Mouse (Mus musculus) cortical plate, adult 2 months (tissue): ENCODE results near the gene Bhlha15.

Experiments
- CTCF ChIP-seq: fragments of 200-500 bp; IDR thresholded peaks from 2 replicates; pipeline ENCODE4 v1.5.1; 2011; ENCODE audit warnings: mild to moderate bottlenecking, control low read depth, low read length; ENCODE audit not compliant: insufficient read depth; ENCODE audit errors: extremely low read depth
- POLR2A ChIP-seq: fragments of 200-500 bp; IDR thresholded peaks from 2 replicates; pipeline ENCODE4 v1.6.1; 2011; ENCODE audit warnings: mild to moderate bottlenecking, low read length, control low read depth; ENCODE audit not compliant: insufficient read depth; ENCODE audit errors: extremely low read depth

DNA sequence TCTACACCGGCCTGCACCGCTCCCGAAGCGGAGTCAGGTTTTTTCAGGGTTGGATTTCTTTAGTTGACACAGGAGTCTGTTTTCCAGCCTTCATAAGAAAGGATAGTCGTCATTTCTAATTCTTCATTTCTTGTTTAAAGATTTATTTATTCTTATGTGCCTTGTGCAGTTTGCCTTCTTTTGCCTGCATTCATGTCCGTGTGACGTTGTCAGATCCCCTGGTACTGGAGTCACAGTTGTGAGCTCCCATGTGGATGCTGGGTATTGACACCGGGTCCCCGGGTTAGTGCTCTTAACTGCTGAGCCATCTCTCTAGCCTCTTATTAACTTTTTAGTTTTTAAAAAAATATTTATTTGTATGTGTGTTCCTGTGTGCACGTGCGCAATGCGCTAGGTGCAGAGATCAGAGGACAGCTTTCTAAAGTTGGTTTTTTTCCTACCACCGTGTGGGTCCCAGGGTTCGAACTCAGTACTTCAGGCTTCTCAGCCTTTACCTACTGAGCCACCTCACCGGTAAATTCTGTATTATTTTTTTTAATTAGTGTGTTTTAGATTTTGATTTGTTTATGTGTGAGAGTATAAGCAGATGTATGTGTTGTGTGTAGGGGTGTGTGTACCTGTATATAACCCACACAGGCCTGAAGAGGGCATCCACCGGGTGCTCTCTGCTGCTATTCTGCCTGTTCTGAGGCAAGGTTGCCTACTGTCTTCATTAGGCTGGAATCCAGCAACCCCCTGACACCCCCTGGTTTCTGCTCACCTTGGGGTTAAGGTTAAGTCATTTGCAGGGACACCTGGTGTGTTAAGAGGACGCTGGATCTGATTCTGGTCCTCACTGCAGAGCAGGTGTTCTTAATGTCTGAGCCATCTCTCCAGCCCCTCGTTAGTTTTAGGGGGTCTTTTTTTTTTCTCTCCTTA lies 34.1 kb downstream of the Bhlha15 start:
- TF ChIP-seq CTCF (no peak), POLR2A (no peak)
